Mouse (Mus musculus): Measurements from ENCODE around the gene Cant1. TPM values are rescaled to one million over a fixed set of nuclear protein-coding genes. Genes with fewer than 3 reads are reported as not detected.
A peak's percentile ranks its signal among the peaks of the same experiment; 100 is the strongest.
"Not testable (repeated sequence)": the region's sequence is repeated elsewhere in the genome, so short reads cannot be mapped to it uniquely, and the experiment has no call there.

Cant1 gene
- total RNA-seq, 2 experiments from 2014 or later, result 34.9 to 38.0 TPM

GRCm38 (mm10) chr11:118407318-118407910 is 11.5 kb downstream of the Cant1 start:
- DNase-seq, result peak in 1 of 2 experiments; percentile 73

DNA sequence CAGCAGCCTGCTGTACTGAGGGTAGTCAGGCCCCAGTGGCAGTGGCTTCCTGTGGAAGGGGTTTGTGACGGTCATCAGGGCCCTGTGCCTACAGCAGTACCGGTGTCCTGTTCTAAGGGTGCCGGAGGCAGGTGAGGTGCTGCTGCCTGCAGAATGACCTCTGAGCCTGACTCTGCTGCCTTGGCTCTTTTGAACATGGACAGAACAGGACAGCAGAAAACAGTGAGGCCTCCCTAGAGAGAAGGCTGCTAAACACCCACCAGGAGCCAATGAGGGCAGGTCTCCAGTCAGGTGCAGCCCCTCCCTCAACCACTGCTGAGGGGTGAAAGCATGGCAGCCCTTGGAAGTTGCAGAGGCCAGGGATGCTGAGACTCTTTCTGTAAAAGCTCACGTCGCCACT is 12.4 kb downstream of the Cant1 start:
- DNase-seq, result no peak

- no peak for DNase-seq
Observed at GRCm38 (mm10) chr11:118405311-118405710, 13.6 kb downstream of the Cant1 start.

DNA sequence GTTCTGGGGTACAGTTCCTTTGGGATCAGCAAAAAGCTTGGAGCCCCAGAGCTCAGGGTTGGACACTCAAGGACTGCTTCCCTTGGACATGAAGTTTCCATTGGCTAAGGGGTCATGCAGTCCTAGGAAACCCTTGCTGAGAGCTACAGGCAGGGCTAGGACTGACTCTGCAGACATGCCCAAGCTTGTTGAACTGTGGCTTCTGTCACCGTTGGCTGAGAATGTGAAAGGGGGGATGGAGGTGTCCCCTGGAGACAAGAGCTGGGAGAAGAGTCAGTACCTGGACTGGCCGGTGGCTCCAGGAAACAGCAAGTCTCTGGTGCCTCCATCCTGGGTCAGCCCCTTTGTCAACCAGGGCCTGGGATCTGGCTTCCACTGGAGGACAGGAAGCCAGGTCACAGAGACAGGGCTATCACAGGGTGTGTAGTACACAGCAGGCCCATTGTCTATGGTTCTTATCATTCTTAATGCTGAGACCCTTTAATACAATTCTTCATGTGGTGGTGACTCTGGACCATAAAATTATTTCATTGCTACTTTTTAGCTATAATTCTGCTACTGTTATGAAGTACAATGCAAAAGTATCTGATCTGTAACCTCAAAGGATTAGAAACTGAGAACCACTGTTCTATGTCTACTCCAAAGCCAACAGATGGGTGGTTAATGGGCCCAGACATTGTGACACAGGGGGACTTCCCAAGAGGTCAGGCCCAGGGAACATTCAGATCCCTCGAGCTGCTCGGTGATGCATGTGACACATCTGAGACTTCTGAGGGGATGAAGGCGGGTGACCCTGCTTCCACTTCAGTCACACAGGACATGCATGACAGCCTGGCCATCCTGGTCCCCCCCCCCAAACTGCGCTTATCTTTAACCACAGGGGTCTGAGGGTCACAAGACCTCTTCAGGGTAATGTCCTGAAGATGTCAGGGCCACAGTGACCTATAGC is 14.7 kb downstream of the Cant1 start:
- DNase-seq, result no peak

- DNase-seq, result no peak
Observed at GRCm38 (mm10) chr11:118403183-118403582, 15.7 kb downstream of the Cant1 start.

GRCm38 (mm10) chr11:118401760-118402280 is 17.1 kb downstream of the Cant1 start, which contains the start of gene Lgals3bp:
Lgals3bp (minus strand) TSS chr11:118402092.
- DNase-seq, result peak; percentile 71 to 77

GRCm38 (mm10) chr11:118401195-118401594 is 17.7 kb downstream of the Cant1 start:
- DNase-seq, result no peak

- DNase-seq, result no peak
Observed at GRCm38 (mm10) chr11:118400566-118400936, 18.3 kb downstream of the Cant1 start.

- DNase-seq, result no peak
Observed at GRCm38 (mm10) chr11:118399891-118400565, 18.9 kb downstream of the Cant1 start.

DNA sequence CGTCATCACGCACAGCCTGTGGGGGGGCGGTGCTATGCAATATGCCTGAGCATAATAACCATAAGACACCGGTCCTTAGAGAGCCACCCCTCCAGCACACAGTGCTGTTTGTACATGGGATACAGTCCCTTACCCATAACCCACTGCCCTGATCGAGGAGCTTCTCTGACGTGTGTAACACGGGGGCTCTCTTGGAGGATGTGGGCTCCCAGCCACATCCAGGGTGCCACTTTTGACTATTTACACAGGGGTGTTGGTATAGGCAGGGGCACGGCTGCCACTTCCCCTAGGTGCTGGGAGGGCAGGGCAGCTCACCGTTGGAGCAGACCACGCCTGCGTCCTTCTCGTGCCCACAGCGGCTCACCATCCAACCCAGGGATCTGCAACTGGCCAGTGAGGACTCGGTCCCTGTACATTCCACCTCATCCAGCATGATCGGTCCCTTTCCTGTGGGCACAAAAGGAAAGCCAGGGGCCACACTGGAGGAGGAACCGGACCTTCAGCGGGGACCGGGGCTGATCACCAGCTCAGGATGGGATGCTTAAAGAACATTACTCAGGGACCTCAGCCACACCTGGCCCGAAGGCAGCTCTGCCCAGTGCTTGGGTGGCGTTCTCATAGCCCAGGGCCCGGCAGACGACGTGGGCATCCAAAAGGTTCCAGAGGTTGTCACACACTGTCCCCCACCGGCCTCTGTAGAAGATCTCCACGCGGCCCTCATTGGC is 20.9 kb downstream of the Cant1 start:
- DNase-seq, result no peak

- DNase-seq, result no peak
Observed at GRCm38 (mm10) chr11:118394538-118394937, 24.3 kb downstream of the Cant1 start.

DNA sequence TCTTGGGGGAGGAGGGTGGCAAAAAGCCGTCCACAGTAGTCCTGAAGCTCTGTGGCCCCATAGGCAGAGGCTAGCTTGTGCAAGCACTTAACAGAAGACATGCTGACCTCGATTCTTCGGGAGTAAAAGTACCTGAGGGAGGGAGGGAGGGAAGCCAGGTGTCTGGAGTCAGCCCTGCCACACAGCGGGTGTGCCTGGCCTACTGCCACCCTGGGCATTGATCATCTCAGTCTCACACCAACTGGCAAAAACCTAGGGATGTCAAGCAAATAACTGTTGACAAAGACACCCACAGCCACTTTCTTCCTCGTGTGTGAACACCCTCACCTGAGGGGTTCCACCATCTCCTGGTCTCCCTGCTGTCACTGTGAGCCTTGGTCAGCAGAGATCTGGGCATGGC is 24.9 kb downstream of the Cant1 start:
- DNase-seq, result no peak

GRCm38 (mm10) chr11:118387816-118388215 is 31.1 kb downstream of the Cant1 start:
- not testable (repeated sequence) for DNase-seq

DNA sequence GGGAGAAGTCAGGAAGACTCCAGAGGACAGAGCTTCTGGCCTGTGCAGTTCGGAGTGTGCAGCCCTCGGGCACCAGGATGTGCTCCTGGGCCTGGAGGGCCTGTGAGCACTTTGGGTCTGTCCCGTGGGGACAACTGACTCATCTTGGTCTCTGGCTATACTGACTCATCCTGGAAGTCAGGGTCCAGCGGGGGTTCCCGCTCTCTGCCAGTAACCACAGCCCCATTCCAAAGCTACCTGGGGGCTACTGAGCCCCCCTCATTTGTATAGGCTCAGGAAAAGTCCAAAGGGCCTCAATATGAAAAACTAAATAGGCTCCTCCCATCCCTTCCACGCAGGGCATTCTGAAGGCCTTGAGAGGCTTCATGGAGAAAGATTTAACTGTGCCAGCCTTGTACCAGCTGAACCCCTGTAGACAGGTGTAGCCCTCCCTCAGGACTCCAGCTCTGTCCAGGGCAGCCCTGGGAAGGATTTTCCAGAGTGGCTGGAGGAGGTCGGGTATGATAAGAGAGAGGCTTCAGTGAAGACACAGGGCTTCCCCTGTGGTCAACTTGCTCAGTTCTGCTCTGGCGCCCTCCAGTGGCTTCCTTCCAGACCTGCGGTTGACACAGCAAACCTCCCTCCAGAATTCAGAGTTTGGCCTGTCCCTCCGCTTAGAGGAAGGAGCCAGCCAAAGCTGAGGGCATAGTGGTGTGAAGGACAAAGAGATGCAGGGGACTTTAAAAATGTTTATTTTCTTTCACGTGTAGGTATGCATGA is 39.5 kb downstream of the Cant1 start:
- DNase-seq, result peak; percentile 90 to 92

GRCm38 (mm10) chr11:118378656-118379055 is 40.2 kb downstream of the Cant1 start:
- DNase-seq, result no peak

- DNase-seq, result not testable (repeated sequence)
Observed at GRCm38 (mm10) chr11:118376323-118376722, 42.6 kb downstream of the Cant1 start.

DNA sequence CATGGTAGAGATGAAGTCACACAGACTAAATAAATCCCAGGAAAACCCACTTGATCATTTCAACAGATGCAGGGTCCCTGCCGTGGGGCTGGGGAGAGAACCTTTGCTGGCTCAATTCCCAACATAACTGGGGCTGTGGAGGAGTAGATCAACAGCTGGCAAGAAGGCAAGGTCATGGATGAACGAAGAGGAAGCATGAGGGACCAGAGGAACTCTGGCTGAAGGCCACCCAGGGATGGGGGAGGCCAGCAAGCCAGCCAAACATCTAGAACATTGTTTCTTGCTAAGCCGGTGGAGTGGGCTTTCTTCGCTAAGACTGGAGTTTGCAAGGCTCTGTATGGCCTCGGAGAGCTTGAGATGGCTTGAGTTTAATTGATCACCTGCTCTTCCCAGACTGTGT is 43.0 kb downstream of the Cant1 start:
- DNase-seq, result peak; percentile 48 to 68

- no peak for DNase-seq
Observed at GRCm38 (mm10) chr11:118375461-118375860, 43.4 kb downstream of the Cant1 start.

GRCm38 (mm10) chr11:118375006-118375405 is 43.9 kb downstream of the Cant1 start:
- DNase-seq, result no peak

DNA sequence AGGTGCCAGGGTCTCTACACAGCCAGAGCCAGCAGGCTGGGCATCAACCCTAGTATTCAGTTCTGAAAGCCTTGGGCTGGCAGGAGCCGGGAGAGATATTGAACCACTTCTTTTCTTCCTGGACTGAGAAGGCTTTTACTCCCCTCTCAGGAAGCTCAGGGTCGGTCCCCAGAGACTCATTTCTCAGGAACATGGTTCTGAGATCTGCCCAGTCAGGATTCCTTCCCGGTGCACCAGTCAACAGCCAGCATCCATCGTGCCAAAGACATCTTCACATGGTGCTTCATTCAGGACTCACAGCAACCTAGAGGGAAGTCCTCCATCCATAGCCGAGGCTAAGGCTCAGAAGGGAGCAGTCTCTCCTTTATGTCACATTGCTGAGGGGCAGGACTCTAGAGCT is 44.4 kb downstream of the Cant1 start:
- no peak for DNase-seq

- no peak for DNase-seq
Observed at GRCm38 (mm10) chr11:118372641-118373040, 46.2 kb downstream of the Cant1 start.
